Mouse (Mus musculus): ENCODE data around the gene Rab12. TPM values are rescaled to one million over a fixed set of nuclear protein-coding genes. Genes with fewer than 3 reads are reported as not detected.

The Rab12 gene
- polyA plus RNA-seq, 1 experiment from 2014 or later: 49.7 TPM

GRCm38 (mm10) chr17:66479311-66479710 is 40.2 kb downstream of the Rab12 start:
- H3K9me3 ChIP-seq (replicated peaks): no peaks in the 10 kb centered on the region
- ATAC-seq (ENCODE audit: insufficient number of reproducible peaks, low FRiP score, low TSS enrichment, low read depth): peak; percentile 61; the same call in 1 of the 2 replicates
- H3K27ac ChIP-seq (replicated peaks): no peak overlapping the region
- WGBS: 20% methylated on average over 13 of the region's 13 CpGs
- H3K4me3 ChIP-seq (replicated peaks): peak overlapping the region; percentile 20
- H3K4me1 ChIP-seq: peaks cover 9% of the 10 kb centered on the region
- no peaks in the 10 kb centered on the region for H3K36me3 ChIP-seq
- peaks cover 11% of the 10 kb centered on the region; the same call in 1 of the 2 replicates for H3K27me3 ChIP-seq
- 0 out of 2 replicates have a peak overlapping the region, but pooled peaks have one; percentile 4 for H3K9ac ChIP-seq
- peak overlapping the region; percentile 37 for H3K4me2 ChIP-seq (replicated peaks)

- Histone ChIP-seq H3K9me3 (replicated peaks) (no peaks in the 10 kb centered on the region), H3K27ac (replicated peaks) (no peak overlapping the region), H3K4me1 (no peaks in the 10 kb centered on the region), H3K27me3 (no peaks in the 10 kb centered on the region), H3K9ac (no peak overlapping the region), H3K4me2 (replicated peaks) (no peak overlapping the region), H3K36me3 (no peaks in the 10 kb centered on the region), H3K4me3 (replicated peaks) (no peak overlapping the region)
- no peak for ATAC-seq (ENCODE audit: insufficient number of reproducible peaks, low FRiP score, low TSS enrichment, low read depth)
- 94% methylated on average over 1 of the region's 1 CpGs for WGBS
These were observed 46.3 kb downstream of the Rab12 start for GRCm38 (mm10) chr17:66473205-66473604.

GRCm38 (mm10) chr17:66471775-66472174 is 47.8 kb downstream of the Rab12 start:
- Histone ChIP-seq H3K9ac (no peak overlapping the region), H3K36me3 (no peaks in the 10 kb centered on the region), H3K27me3 (no peaks in the 10 kb centered on the region), H3K4me3 (replicated peaks) (no peak overlapping the region), H3K4me2 (replicated peaks) (no peak overlapping the region), H3K4me1 (no peaks in the 10 kb centered on the region), H3K27ac (replicated peaks) (no peak overlapping the region), H3K9me3 (replicated peaks) (no peaks in the 10 kb centered on the region)
- no peak for ATAC-seq (ENCODE audit: insufficient number of reproducible peaks, low FRiP score, low TSS enrichment, low read depth)
- 51% methylated on average over 5 of the region's 5 CpGs for WGBS

GRCm38 (mm10) chr17:66471252-66471651 is 48.3 kb downstream of the Rab12 start:
- no peak overlapping the region for H3K4me3 ChIP-seq (replicated peaks)
- 70% methylated on average over 4 of the region's 4 CpGs for WGBS
- no peaks in the 10 kb centered on the region for H3K4me1 ChIP-seq
- no peaks in the 10 kb centered on the region for H3K36me3 ChIP-seq
- no peaks in the 10 kb centered on the region for H3K9me3 ChIP-seq (replicated peaks)
- no peaks in the 10 kb centered on the region for H3K27me3 ChIP-seq
- H3K4me2 ChIP-seq (replicated peaks): no peak overlapping the region
- no peak overlapping the region for H3K27ac ChIP-seq (replicated peaks)
- H3K9ac ChIP-seq: no peak overlapping the region
- ATAC-seq (ENCODE audit: insufficient number of reproducible peaks, low FRiP score, low TSS enrichment, low read depth): no peak

- WGBS: 35% methylated on average over 8 of the region's 8 CpGs
- Histone ChIP-seq H3K9me3 (replicated peaks) (no peaks in the 10 kb centered on the region), H3K4me3 (replicated peaks) (no peak overlapping the region), H3K27me3 (no peaks in the 10 kb centered on the region), H3K9ac (no peak overlapping the region), H3K27ac (replicated peaks) (no peak overlapping the region), H3K4me1 (no peaks in the 10 kb centered on the region), H3K4me2 (replicated peaks) (no peak overlapping the region), H3K36me3 (no peaks in the 10 kb centered on the region)
- no peak for ATAC-seq (ENCODE audit: insufficient number of reproducible peaks, low FRiP score, low TSS enrichment, low read depth)
These were observed 49.5 kb downstream of the Rab12 start for GRCm38 (mm10) chr17:66470020-66470419.

GRCm38 (mm10) chr17:66457278-66457677 is 62.3 kb downstream of the Rab12 start:
- no peaks in the 10 kb centered on the region for H3K27me3 ChIP-seq
- no peaks in the 10 kb centered on the region for H3K36me3 ChIP-seq
- no peaks in the 10 kb centered on the region for H3K4me1 ChIP-seq
- no peak overlapping the region for H3K9ac ChIP-seq
- no peak overlapping the region for H3K4me2 ChIP-seq (replicated peaks)
- H3K27ac ChIP-seq (replicated peaks): no peak overlapping the region
- no peak overlapping the region for H3K4me3 ChIP-seq (replicated peaks)
- 67% methylated on average over 1 of the region's 1 CpGs for WGBS
- no peaks in the 10 kb centered on the region for H3K9me3 ChIP-seq (replicated peaks)
- ATAC-seq (ENCODE audit: insufficient number of reproducible peaks, low FRiP score, low TSS enrichment, low read depth): no peak

- H3K27ac ChIP-seq (replicated peaks): no peak overlapping the region
- no peak overlapping the region for H3K9ac ChIP-seq
- H3K4me3 ChIP-seq (replicated peaks): peak overlapping the region; percentile 76; the same call in 1 of the 2 replicates
- no peak for ATAC-seq (ENCODE audit: insufficient number of reproducible peaks, low FRiP score, low TSS enrichment, low read depth)
- peaks cover 39% of the 10 kb centered on the region for H3K27me3 ChIP-seq
- peaks cover 28% of the 10 kb centered on the region for H3K4me1 ChIP-seq
- 2% methylated on average over 11 of the region's 11 CpGs for WGBS
- H3K4me2 ChIP-seq (replicated peaks): peak overlapping the region; percentile 98
- no peaks in the 10 kb centered on the region for H3K36me3 ChIP-seq
- H3K9me3 ChIP-seq (replicated peaks): no peaks in the 10 kb centered on the region
These were observed 68.4 kb downstream of the Rab12 start for GRCm38 (mm10) chr17:66451143-66451542.

GRCm38 (mm10) chr17:66450526-66451070 is 68.9 kb downstream of the Rab12 start:
- H3K9ac ChIP-seq: no peak overlapping the region
- peaks cover 28% of the 10 kb centered on the region for H3K4me1 ChIP-seq
- no peaks in the 10 kb centered on the region for H3K36me3 ChIP-seq
- H3K4me2 ChIP-seq (replicated peaks): peak overlapping the region; percentile 98
- no peak for ATAC-seq (ENCODE audit: insufficient number of reproducible peaks, low FRiP score, low TSS enrichment, low read depth)
- peak overlapping the region; percentile 76 for H3K4me3 ChIP-seq (replicated peaks)
- 4% methylated on average over 18 of the region's 18 CpGs for WGBS
- H3K9me3 ChIP-seq (replicated peaks): no peaks in the 10 kb centered on the region
- peaks cover 39% of the 10 kb centered on the region for H3K27me3 ChIP-seq
- no peak overlapping the region for H3K27ac ChIP-seq (replicated peaks)

- under 1% methylated on average over 74 of the region's 76 CpGs for WGBS
- peak; percentile 83 for ATAC-seq (ENCODE audit: insufficient number of reproducible peaks, low FRiP score, low TSS enrichment, low read depth)
- H3K27ac ChIP-seq (replicated peaks): peak within 1 kb of the TSS; percentile 69
These were observed 69.8 kb downstream of the Rab12 start, which contains the start of gene Mtcl1 for GRCm38 (mm10) chr17:66449460-66450341. Mtcl1 (minus strand) TSS chr17:66449750.

GRCm38 (mm10) chr17:66448421-66449405 is 70.8 kb downstream of the Rab12 start:
- H3K9ac ChIP-seq: peak overlapping the region; percentile 63
- H3K27ac ChIP-seq (replicated peaks): peak overlapping the region; percentile 69
- peak overlapping the region; percentile 98 for H3K4me2 ChIP-seq (replicated peaks)
- peaks cover 28% of the 10 kb centered on the region for H3K4me1 ChIP-seq
- no peaks in the 10 kb centered on the region for H3K36me3 ChIP-seq
- 1% methylated on average over 134 of the region's 136 CpGs for WGBS
- ATAC-seq (ENCODE audit: insufficient number of reproducible peaks, low FRiP score, low TSS enrichment, low read depth): peak; percentile 22
- H3K27me3 ChIP-seq: peaks cover 39% of the 10 kb centered on the region
- H3K9me3 ChIP-seq (replicated peaks): no peaks in the 10 kb centered on the region
- peak overlapping the region; percentile 76 for H3K4me3 ChIP-seq (replicated peaks)

More at GRCm38 (mm10) chr17:66449460-66450341, 69.8 kb downstream of the Rab12 start, which contains the start of gene Mtcl1:
- H3K4me2 ChIP-seq (replicated peaks): peak within 1 kb of the TSS; percentile 98
- peak within 1 kb of the TSS; percentile 76 for H3K4me3 ChIP-seq (replicated peaks)
- no peaks in the 10 kb centered on the region for H3K9me3 ChIP-seq (replicated peaks)
- H3K9ac ChIP-seq: peak within 1 kb of the TSS; percentile 63
- peaks cover 28% of the 10 kb centered on the region for H3K4me1 ChIP-seq
- peaks cover 39% of the 10 kb centered on the region for H3K27me3 ChIP-seq
- no peaks in the 10 kb centered on the region for H3K36me3 ChIP-seq
